Mouse (Mus musculus) colon, adult 2 months (tissue): ENCODE measurements around the gene Prh1. TPM values are rescaled to one million over a fixed set of nuclear protein-coding genes. Genes with fewer than 3 reads are reported as not detected.

ENCODE experiments used
- polyA plus RNA-seq: library from polyadenylated mRNA; depleted of rRNA; stranded (reverse); fragments of >200 nt; gene quantifications from 2 replicates; pipeline ENCODE4 v1.2.3, GENCODE M21; 2012; rRNA removed

Gene Prh1
- not detected in 2 replicates for polyA plus RNA-seq

DNA sequence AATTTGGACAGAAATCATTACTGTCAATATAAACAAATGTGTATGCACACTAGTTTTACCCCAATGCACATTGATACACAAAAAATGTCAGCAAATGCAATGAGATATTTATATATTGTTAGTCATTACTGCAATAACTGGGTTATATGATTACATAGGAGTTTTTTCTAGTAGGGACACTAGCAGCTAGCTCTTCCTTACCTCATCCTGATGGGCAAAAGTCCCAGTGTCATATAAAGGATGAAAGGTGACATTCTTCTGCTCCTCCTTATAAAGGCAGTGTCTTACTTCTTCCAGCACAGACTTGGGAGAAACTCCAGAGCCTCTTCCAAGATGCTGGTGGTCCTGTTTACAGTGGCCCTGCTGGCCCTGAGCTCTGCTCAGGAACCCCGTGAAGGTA lies at the start of gene Prh1:
Gene Prh1 (plus strand): TSS at position 301 of the 400 bp plus-strand sequence.

DNA sequence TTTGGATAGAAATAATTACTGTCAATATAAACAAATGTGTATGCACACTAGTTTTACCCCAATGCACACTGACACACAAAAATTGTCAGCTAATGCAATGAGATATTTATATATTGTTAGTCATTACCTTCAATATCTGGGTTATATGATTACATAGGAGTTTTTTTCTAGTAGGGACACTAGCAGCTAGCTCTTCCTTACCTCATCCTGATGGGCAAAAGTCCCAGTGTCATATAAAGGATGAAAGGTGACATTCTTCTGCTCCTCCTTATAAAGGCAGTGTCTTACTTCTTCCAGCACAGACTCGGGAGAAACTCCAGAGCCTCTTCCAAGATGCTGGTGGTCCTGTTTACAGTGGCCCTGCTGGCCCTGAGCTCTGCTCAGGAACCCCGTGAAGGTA lies 26.0 kb downstream of the Prh1 start, which contains the start of gene Prp2:
Gene Prp2 (plus strand): TSS at position 301 of the 400 bp plus-strand sequence.

Other genes starting within 250 kb of the Prh1 start
- not detected in 2 replicates for gene Gm8882, start 205.7 kb upstream of the Prh1 start, polyA plus RNA-seq
- gene Prp2, start 26.1 kb downstream of the Prh1 start, polyA plus RNA-seq = not detected in 2 replicates
- not detected in 2 replicates for gene A630073D07Rik, start 81.7 kb downstream of the Prh1 start, polyA plus RNA-seq
- gene Tas2r120, start 87.1 kb downstream of the Prh1 start, polyA plus RNA-seq = not detected in 2 replicates
- gene Tas2r121, start 131.2 kb downstream of the Prh1 start, polyA plus RNA-seq = not detected in 2 replicates
- gene Tas2r122, start 142.1 kb downstream of the Prh1 start, polyA plus RNA-seq = not detected in 2 replicates
- not detected in 2 replicates for gene Tas2r115, start 168.2 kb downstream of the Prh1 start, polyA plus RNA-seq
- gene Tas2r124, start 184.9 kb downstream of the Prh1 start, polyA plus RNA-seq = not detected in 2 replicates
- gene Tas2r102, start 192.3 kb downstream of the Prh1 start, polyA plus RNA-seq = not detected in 2 replicates
- gene Tas2r136, start 208.4 kb downstream of the Prh1 start, polyA plus RNA-seq = not detected in 2 replicates
- not detected in 2 replicates for gene Tas2r117, start 233.0 kb downstream of the Prh1 start, polyA plus RNA-seq